Mouse (Mus musculus): Measurements from ENCODE around the gene Dnajb5. TPM values are rescaled to one million over a fixed set of nuclear protein-coding genes. Genes with fewer than 3 reads are reported as not detected.

Gene Dnajb5
- polyA plus RNA-seq, 1 experiment from 2014 or later, result 53.0 TPM

GRCm38 (mm10) chr4:42921536-42921935 lies 28.1 kb upstream of the Dnajb5 start:
- Histone ChIP-seq H3K27ac (no peak overlapping the region), H3K4me3 (no peak overlapping the region), H3K27me3 (replicated peaks) (no peaks in the 10 kb centered on the region), H3K4me1 (peaks cover 23% of the 10 kb centered on the region), H3K36me3 (replicated peaks) (no peaks in the 10 kb centered on the region), H3K9ac (no peak overlapping the region), H3K4me2 (no peak overlapping the region), H3K9me3 (no peaks in the 10 kb centered on the region)
- no peak for ATAC-seq (replicated peaks)
- 73% methylated on average over 2 of the region's 2 CpGs for WGBS

DNA sequence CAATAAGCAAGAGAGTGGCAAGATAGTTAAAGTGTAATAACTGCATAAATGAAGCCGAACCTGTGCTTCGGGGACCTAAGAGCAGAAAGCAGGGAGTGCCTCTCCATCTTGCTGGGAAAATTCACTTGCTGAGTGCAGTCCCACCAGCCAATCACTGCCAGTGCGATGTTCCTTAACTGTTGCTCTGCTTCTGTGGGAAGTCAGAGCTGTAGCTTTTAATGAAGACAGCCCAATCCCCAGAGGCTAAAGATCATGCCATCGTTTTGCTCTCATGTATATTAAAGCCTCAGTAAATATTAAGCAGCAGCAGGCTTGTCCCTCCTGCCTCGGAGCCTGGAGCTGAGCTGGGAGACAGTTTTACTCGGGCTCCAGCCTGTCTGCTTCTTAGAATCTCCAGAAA lies 27.6 kb upstream of the Dnajb5 start:
- H3K9ac ChIP-seq, result no peak overlapping the region
- WGBS, result 45% methylated on average over 6 of the region's 6 CpGs
- H3K36me3 ChIP-seq (replicated peaks), result no peaks in the 10 kb centered on the region
- 0 out of 2 replicates have a peak overlapping the region, but pooled peaks have one; percentile 22 for H3K27ac ChIP-seq
- H3K9me3 ChIP-seq, result no peaks in the 10 kb centered on the region
- H3K4me1 ChIP-seq, result peaks cover 21% of the 10 kb centered on the region; the same call in 1 of the 2 replicates
- no peak overlapping the region for H3K4me3 ChIP-seq
- no peak overlapping the region for H3K4me2 ChIP-seq
- no peaks in the 10 kb centered on the region for H3K27me3 ChIP-seq (replicated peaks)
- ATAC-seq (replicated peaks), result no peak

DNA sequence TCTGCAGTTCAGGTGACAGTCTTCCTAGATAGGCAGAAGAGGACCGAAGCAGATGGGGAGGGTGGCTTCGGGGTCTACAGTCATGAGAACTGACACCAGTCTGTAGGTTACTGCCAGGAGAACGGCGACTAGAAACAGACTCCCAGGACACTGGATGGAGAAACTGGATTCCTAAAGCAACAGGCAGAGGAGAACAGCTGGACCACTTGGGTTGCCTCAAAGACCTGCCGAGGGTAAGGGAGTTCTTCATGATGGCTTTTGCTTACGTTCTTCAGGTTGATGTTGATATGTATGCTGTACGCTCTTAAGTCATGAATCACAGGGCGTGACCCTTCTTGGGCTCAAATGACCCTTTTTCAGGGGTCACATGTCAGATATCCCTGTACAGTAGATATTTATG lies 27.2 kb upstream of the Dnajb5 start:
- H3K9ac ChIP-seq, result no peak overlapping the region
- ATAC-seq (replicated peaks), result no peak
- H3K4me2 ChIP-seq, result no peak overlapping the region
- peaks cover 21% of the 10 kb centered on the region; the same call in 1 of the 2 replicates for H3K4me1 ChIP-seq
- WGBS, result 86% methylated on average over 8 of the region's 8 CpGs
- H3K9me3 ChIP-seq, result no peaks in the 10 kb centered on the region
- no peak overlapping the region for H3K4me3 ChIP-seq
- no peaks in the 10 kb centered on the region for H3K27me3 ChIP-seq (replicated peaks)
- no peaks in the 10 kb centered on the region for H3K36me3 ChIP-seq (replicated peaks)
- 0 out of 2 replicates have a peak overlapping the region, but pooled peaks have one; percentile 22 for H3K27ac ChIP-seq

GRCm38 (mm10) chr4:42924095-42924710 lies 25.4 kb upstream of the Dnajb5 start:
- H3K27me3 ChIP-seq (replicated peaks), result no peaks in the 10 kb centered on the region
- no peak overlapping the region for H3K27ac ChIP-seq
- H3K36me3 ChIP-seq (replicated peaks), result no peaks in the 10 kb centered on the region
- 69% methylated on average over 13 of the region's 13 CpGs for WGBS
- no peak overlapping the region for H3K9ac ChIP-seq
- H3K4me3 ChIP-seq, result no peak overlapping the region
- H3K4me2 ChIP-seq, result no peak overlapping the region
- H3K9me3 ChIP-seq, result no peaks in the 10 kb centered on the region
- no peak for ATAC-seq (replicated peaks)
- H3K4me1 ChIP-seq, result peaks cover 9% of the 10 kb centered on the region; the same call in 1 of the 2 replicates

- no peak for ATAC-seq (replicated peaks)
- H3K27me3 ChIP-seq (replicated peaks), result no peaks in the 10 kb centered on the region
- H3K27ac ChIP-seq, result no peak overlapping the region
- H3K4me1 ChIP-seq, result 0 out of 2 replicates have a peak, but pooled peaks cover 4% of the 10 kb centered on the region
- no peak overlapping the region for H3K4me3 ChIP-seq
- no peaks in the 10 kb centered on the region for H3K36me3 ChIP-seq (replicated peaks)
- H3K9me3 ChIP-seq, result no peaks in the 10 kb centered on the region
- H3K9ac ChIP-seq, result no peak overlapping the region
- no peak overlapping the region for H3K4me2 ChIP-seq
- WGBS, result 82% methylated on average over 5 of the region's 5 CpGs
Observed at GRCm38 (mm10) chr4:42928209-42928608, 21.4 kb upstream of the Dnajb5 start.

GRCm38 (mm10) chr4:42928952-42929351 lies 20.7 kb upstream of the Dnajb5 start:
- no peak for ATAC-seq (replicated peaks)
- H3K9ac ChIP-seq, result no peak overlapping the region
- H3K27ac ChIP-seq, result no peak overlapping the region
- H3K36me3 ChIP-seq (replicated peaks), result no peaks in the 10 kb centered on the region
- 0 out of 2 replicates have a peak, but pooled peaks cover 4% of the 10 kb centered on the region for H3K4me1 ChIP-seq
- H3K27me3 ChIP-seq (replicated peaks), result no peaks in the 10 kb centered on the region
- 93% methylated on average over 9 of the region's 9 CpGs for WGBS
- H3K4me3 ChIP-seq, result no peak overlapping the region
- no peaks in the 10 kb centered on the region for H3K9me3 ChIP-seq
- H3K4me2 ChIP-seq, result no peak overlapping the region

GRCm38 (mm10) chr4:42932229-42932969 lies 17.2 kb upstream of the Dnajb5 start:
- WGBS, result 63% methylated on average over 8 of the region's 8 CpGs

DNA sequence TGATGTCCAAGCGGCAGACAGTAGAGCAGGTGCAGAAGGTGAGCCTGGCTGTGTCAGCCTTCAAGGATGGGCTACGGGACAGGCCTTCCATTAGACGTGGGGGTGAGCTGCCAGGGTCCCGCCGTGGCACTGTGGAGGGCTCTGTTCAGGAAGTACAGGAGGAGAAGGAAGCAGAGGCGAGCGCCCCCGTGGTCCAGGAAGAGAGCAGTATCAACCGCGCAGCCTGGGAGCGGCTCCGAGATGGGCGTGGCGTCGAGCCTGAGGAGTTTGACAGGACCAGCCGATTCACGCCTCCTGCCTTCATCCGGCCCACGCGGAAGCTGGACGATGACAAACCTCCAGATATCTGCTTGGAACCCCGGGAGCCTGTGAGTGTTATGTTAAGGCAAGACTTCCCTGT lies 16.0 kb upstream of the Dnajb5 start:
- no peaks in the 10 kb centered on the region for H3K4me1 ChIP-seq
- 0 out of 2 replicates have a peak, but pooled peaks cover 4% of the 10 kb centered on the region for H3K36me3 ChIP-seq (replicated peaks)
- no peak overlapping the region for H3K4me3 ChIP-seq
- no peaks in the 10 kb centered on the region for H3K9me3 ChIP-seq
- H3K27me3 ChIP-seq (replicated peaks), result no peaks in the 10 kb centered on the region
- WGBS, result 10% methylated on average over 22 of the region's 22 CpGs
- H3K27ac ChIP-seq, result no peak overlapping the region
- H3K9ac ChIP-seq, result no peak overlapping the region
- ATAC-seq (replicated peaks), result 0 out of 2 replicates have a peak, but pooled peaks have one; percentile 50
- peak overlapping the region; percentile 21 for H3K4me2 ChIP-seq

More at GRCm38 (mm10) chr4:42932229-42932969, 17.2 kb upstream of the Dnajb5 start:
- Histone ChIP-seq H3K4me2 (no peak overlapping the region), H3K27ac (no peak overlapping the region), H3K4me1 (no peaks in the 10 kb centered on the region), H3K9ac (no peak overlapping the region), H3K4me3 (no peak overlapping the region), H3K9me3 (no peaks in the 10 kb centered on the region), H3K27me3 (replicated peaks) (no peaks in the 10 kb centered on the region), H3K36me3 (replicated peaks) (0 out of 2 replicates have a peak, but pooled peaks cover 4% of the 10 kb centered on the region)
- no peak for ATAC-seq (replicated peaks)

GRCm38 (mm10) chr4:42941396-42941795 lies 8.2 kb upstream of the Dnajb5 start:
- Histone ChIP-seq H3K4me2 (no peak overlapping the region), H3K27me3 (replicated peaks) (no peaks in the 10 kb centered on the region), H3K4me3 (no peak overlapping the region), H3K4me1 (peaks cover 9% of the 10 kb centered on the region), H3K9ac (no peak overlapping the region), H3K36me3 (replicated peaks) (peaks cover 6% of the 10 kb centered on the region; the same call in 1 of the 2 replicates), H3K9me3 (no peaks in the 10 kb centered on the region), H3K27ac (no peak overlapping the region)
- ATAC-seq (replicated peaks), result no peak
- WGBS, result 60% methylated on average over 7 of the region's 7 CpGs

DNA sequence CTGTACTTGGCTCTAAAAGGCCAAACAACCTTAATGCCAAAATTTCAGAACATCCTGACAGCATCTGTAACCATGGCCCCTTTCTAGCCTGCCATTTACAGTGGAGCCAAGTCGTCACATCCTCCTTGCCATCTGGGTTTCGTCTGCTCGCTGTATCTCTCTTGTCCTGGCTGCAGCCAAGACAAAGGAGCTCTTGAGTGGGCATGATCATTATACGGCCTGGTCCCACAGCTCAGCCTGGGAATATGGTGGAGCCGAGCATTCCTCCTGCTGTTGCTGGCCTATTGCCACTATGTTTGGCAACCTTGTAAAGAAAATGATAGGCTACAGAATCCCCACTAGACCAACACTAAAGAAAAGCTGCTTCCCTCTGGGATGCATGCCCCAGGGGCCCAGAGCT lies 6.3 kb upstream of the Dnajb5 start:
- Histone ChIP-seq H3K4me2 (no peak overlapping the region), H3K4me3 (no peak overlapping the region), H3K27ac (0 out of 2 replicates have a peak overlapping the region, but pooled peaks have one; percentile 4), H3K36me3 (replicated peaks) (peaks cover 6% of the 10 kb centered on the region; the same call in 1 of the 2 replicates), H3K9ac (no peak overlapping the region), H3K4me1 (peaks cover 29% of the 10 kb centered on the region), H3K27me3 (replicated peaks) (no peaks in the 10 kb centered on the region), H3K9me3 (no peaks in the 10 kb centered on the region)
- no peak for ATAC-seq (replicated peaks)
- 66% methylated on average over 5 of the region's 5 CpGs for WGBS

DNA sequence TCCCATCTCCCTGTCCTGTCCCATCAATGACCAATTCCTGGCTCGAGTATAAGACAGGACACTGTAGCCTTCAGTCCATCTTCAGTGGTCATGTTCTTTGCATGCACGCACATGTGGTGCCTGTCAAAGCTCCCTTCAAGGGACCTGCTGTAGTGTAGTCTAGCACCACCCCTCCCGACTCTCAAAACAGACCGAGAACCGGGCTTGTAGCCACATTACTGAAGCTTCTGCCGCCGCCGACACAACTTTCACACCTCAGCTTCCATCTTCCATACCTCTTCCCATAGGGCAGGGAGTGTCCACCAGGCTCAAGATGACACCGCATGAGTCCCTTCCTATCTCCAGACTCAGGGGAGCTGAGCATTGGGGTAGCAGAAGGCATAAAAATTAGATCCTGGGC lies 5.4 kb upstream of the Dnajb5 start:
- no peaks in the 10 kb centered on the region for H3K9me3 ChIP-seq
- peaks cover 37% of the 10 kb centered on the region for H3K4me1 ChIP-seq
- peaks cover 6% of the 10 kb centered on the region; the same call in 1 of the 2 replicates for H3K36me3 ChIP-seq (replicated peaks)
- no peak for ATAC-seq (replicated peaks)
- no peak overlapping the region for H3K4me3 ChIP-seq
- H3K4me2 ChIP-seq, result no peak overlapping the region
- H3K27ac ChIP-seq, result no peak overlapping the region
- H3K27me3 ChIP-seq (replicated peaks), result no peaks in the 10 kb centered on the region
- H3K9ac ChIP-seq, result no peak overlapping the region
- 88% methylated on average over 9 of the region's 9 CpGs for WGBS

DNA sequence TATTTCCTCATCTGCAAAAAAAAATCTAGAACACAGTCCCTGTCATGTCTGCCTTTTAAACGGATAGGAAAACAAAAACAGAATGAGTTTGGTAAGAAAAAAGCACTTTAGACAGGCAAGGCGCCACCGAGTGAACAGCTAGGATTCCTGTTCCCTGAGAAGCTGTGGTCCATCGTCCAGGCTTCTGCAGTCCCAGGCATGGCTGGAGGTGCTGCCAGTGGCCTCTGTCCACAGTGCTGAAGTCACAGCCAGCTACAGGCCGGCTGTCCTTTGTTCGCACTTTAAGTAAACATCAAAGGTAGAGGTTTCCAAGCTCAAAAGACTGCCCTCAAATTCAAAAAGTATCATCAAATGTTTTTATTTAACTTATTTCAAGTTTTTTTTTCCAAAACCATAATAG lies 4.6 kb upstream of the Dnajb5 start:
- 15% methylated on average over 6 of the region's 6 CpGs for WGBS
- Histone ChIP-seq H3K9me3 (no peaks in the 10 kb centered on the region), H3K27me3 (replicated peaks) (no peaks in the 10 kb centered on the region), H3K4me2 (no peak overlapping the region), H3K36me3 (replicated peaks) (no peaks in the 10 kb centered on the region; the same call in 1 of the 2 replicates), H3K4me3 (no peak overlapping the region), H3K27ac (no peak overlapping the region), H3K4me1 (peaks cover 39% of the 10 kb centered on the region), H3K9ac (no peak overlapping the region)
- no peak for ATAC-seq (replicated peaks)
